Mouse (Mus musculus) liver, embryonic 14.5 days (tissue): ENCODE results near the gene Rbm46.

Experiments used
- CTCF ChIP-seq: IDR thresholded peaks from 2 replicates; pipeline ENCODE4 v1.5.1; 2016; ENCODE audit warnings: antibody characterized with exemption, low read depth, control low read depth
- EP300 ChIP-seq: IDR thresholded peaks from 2 replicates; pipeline ENCODE4 v1.6.1; 2016; ENCODE audit warnings: antibody characterized with exemption, low read depth

DNA sequence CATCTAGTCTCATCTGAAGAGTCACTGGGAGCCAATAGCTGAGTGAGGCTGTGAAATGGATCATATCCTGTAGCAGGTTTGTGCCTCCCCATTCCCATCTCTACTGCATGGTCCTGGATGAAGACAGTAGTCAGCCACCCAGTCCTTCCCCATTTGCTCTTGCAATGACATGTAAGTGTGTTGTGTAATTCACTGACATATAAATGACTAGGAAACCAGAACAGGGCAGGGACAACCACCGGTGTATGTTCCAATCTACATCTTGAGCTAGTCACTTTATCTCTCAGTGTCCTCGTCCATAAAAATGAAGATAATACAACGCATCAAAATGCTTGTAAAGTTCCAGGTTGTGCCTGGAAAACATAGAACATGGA, 75.8 kb downstream of the Rbm46 start:
- TF ChIP-seq CTCF = no peak
- no peak for TF ChIP-seq EP300
